Mouse (Mus musculus): ENCODE measurements at regions not wholly inside any gene's neighbourhood (a gene's known extent, or its start where the extent isn't known, plus 50 kb on each side); places are given as distances from the start of the nearest gene placed in this dataset.

DNA sequence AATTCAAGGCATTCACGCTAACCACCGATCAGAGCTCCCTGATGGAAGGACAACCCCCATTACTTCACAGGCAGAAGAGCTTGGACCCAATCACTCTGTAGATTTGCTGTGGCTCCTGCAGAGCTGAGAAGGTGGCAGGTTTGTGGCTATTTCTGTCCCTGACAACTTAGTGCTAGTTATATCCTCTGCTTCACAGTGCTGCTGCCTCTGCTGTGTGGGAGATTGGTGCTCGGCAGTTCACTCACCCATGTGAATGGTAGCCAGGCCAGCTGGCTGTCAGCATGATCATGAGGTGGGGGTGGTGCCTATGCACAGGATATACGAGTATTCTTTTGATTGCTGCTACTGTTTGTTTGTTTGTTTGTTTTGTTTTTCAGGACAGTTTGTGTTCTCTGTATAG, 113.9 kb downstream of the Gm10131 start:
- 45% methylated on average over 4 of the region's 4 CpGs for WGBS (ENCODE audit: insufficient replicate concordance)

DNA sequence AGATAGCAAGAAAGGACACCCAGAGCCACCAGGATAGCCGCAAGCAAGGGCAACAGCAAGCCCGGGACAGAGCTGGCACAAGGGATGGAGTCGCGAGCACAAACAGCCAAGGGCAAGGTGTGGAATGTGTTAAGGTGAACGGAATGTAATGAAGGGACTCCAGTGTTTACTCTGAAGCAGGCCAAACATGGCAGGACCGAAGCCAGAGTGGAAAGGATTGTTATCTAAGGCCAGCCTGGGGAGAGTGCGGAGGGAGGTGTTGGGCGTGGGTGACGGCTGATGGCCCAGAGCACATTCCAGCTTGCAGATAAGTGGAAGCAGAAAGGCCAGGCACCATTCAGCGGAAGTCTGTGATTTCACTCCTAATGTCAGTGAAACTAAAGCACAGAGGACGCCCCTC, 118.6 kb downstream of the Gm10131 start:
- Histone ChIP-seq H3K27ac (no peak overlapping the region), H3K4me2 (ENCODE audit: low read depth) (no peak overlapping the region)

More for the DNA sequence above, 113.9 kb downstream of the Gm10131 start:
- H3K27me3 ChIP-seq (ENCODE audit: control insufficient read depth, insufficient read depth, low read length), result no peaks in the 10 kb centered on the region
- no peak for DNase-seq (ENCODE audit: low read depth in 3 of 3, low spot score in 3 of 3)
- no peak overlapping the region for H3K4me3 ChIP-seq (ENCODE audit: insufficient read depth in 1 of 2, low read depth in 2 of 2, low read length in 2 of 2)
- H3K4me1 ChIP-seq (replicated peaks; ENCODE audit: control insufficient read depth in 2 of 2, insufficient read depth in 2 of 2, low read length in 1 of 2), result peaks cover 3 to 8% of the 10 kb centered on the region in 2 experiments; a peak in 3 of 4 replicates
- TF ChIP-seq CTCF (IDR thresholded peaks at IDR 0.05; ENCODE audit: low read depth) (no peak), EP300 (IDR thresholded peaks at IDR 0.05; ENCODE audit: low read depth) (no peak)
- ATAC-seq (ENCODE audit: insufficient read depth), result no peak
- no peaks in the 10 kb centered on the region for H3K9me3 ChIP-seq (ENCODE audit: control insufficient read depth, low read length)
- H3K4me2 ChIP-seq (ENCODE audit: low read depth), result no peak overlapping the region
- H3K9ac ChIP-seq (replicated peaks), result no peak overlapping the region
- no peak overlapping the region for H3K27ac ChIP-seq
- H3K36me3 ChIP-seq (replicated peaks; ENCODE audit: control insufficient read depth, insufficient read depth, low read depth), result no peaks in the 10 kb centered on the region

DNA sequence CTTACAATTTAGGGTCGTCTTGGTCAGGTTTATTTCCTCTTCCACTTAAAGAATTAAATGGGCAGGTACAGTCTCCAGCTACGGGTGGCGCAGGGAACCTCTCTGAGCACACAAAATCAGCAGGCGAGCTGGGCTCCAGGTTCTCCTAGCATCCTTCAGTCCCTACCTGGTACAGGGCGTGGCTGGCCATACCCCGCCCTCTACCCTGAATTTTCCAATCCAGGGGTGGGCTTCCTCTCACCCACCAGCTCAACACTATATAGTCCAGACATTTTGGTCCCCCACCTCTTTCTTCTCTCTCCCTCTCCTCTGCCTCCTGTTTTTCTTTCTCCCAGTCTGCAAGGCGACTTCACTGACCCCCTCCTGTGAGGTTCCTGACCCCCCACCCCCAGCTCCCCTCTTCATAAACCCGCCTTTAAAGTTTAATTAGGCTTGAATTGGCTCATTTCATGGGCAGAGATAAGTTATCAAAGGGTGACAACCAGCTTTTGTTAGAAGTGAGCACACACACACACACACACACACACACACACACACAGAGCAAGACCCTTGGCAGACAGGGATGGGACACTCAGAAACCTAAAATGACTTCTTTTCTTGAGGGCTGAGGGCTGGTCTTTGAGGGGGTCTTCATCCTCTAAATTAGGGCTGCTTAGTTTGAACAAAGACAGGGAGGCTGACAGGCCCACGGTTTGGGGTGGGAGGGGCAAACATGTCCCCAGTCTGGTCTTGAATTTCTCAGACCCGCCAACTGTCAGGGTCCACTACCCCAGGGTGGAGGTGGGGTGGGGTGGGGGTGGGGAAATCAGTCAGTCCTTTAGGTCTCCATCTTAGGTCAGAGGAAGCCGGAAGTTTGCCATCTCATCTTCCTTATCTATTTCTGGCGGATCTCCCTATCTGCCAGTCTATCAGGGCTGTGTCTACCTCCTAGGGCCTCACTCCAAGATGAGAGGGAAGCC, 119.3 kb downstream of the Gm10131 start:
- ATAC-seq (ENCODE audit: insufficient read depth) (no peak; the same call in 1 of the 2 replicates), DNase-seq (ENCODE audit: low read depth in 3 of 3, low spot score in 3 of 3) (no peak)

More for the DNA sequence above, 118.6 kb downstream of the Gm10131 start:
- no peak for TF ChIP-seq EP300 (IDR thresholded peaks at IDR 0.05; ENCODE audit: low read depth)
- TF ChIP-seq CTCF (IDR thresholded peaks at IDR 0.05; ENCODE audit: low read depth), result no peak
- peak in 2 of 3 experiments; percentile 25 to 34 for DNase-seq (ENCODE audit: low read depth in 3 of 3, low spot score in 3 of 3)
- Histone ChIP-seq H3K27me3 (ENCODE audit: control insufficient read depth, insufficient read depth, low read length) (no peaks in the 10 kb centered on the region), H3K36me3 (replicated peaks; ENCODE audit: control insufficient read depth, insufficient read depth, low read depth) (no peaks in the 10 kb centered on the region), H3K9ac (replicated peaks) (no peak overlapping the region), H3K9me3 (ENCODE audit: control insufficient read depth, low read length) (no peaks in the 10 kb centered on the region), H3K4me3 (ENCODE audit: insufficient read depth in 1 of 2, low read depth in 2 of 2, low read length in 2 of 2) (no peak overlapping the region), H3K4me1 (replicated peaks; ENCODE audit: control insufficient read depth in 2 of 2, insufficient read depth in 2 of 2, low read length in 1 of 2) (peaks cover 3 to 13% of the 10 kb centered on the region in 2 experiments; a peak in 3 of 4 replicates)
- WGBS (ENCODE audit: insufficient replicate concordance), result 25% methylated on average over 11 of the region's 11 CpGs
- ATAC-seq (ENCODE audit: insufficient read depth), result peak; percentile 54; the same call in 1 of the 2 replicates

DNA sequence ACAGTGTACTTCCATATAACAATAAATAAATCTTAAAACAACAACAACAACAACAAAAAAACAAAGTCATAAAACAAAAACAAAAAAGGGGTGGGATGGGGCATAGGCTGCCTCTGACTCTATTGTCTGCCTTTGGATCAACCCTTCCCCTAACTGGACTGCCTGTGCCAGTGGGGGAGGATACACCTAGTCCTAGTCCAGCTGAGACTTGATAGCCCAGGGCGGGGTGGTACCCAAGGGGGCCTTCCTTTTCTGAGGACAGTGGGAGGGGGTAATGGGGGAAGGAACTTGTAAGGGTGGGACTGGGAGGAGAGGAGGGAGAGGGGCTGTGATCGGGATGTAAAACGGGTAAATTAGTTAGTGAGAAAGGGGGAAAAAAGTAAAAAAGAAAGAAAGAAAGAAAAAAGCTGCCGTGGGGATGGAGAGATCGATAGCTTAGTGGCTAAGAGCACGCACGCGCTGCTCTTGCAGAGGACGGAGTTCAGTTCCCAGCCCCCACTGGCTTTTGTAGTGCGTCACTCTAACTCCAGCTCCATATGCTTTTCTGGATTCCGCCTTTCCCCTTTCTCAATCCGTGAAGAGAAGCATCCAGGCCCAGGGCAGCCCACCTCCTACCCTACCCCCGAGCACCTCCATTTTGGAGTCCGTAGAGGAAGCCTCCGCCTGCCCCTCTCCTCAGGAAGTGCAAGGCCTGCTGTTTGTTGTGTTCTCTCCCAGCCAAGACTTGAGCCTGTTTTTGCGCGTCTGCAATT, 120.2 kb downstream of the Gm10131 start:
- TF ChIP-seq CTCF (IDR thresholded peaks at IDR 0.05; ENCODE audit: low read depth) (no peak), EP300 (IDR thresholded peaks at IDR 0.05; ENCODE audit: low read depth) (no peak)
- ATAC-seq (ENCODE audit: insufficient read depth) (no peak), DNase-seq (ENCODE audit: low read depth in 3 of 3, low spot score in 3 of 3) (no peak)
- H3K4me3 ChIP-seq (ENCODE audit: insufficient read depth in 1 of 2, low read depth in 2 of 2, low read length in 2 of 2), result no peak overlapping the region
- peaks cover 3 to 20% of the 10 kb centered on the region in 2 experiments; a peak in 3 of 4 replicates for H3K4me1 ChIP-seq (replicated peaks; ENCODE audit: control insufficient read depth in 2 of 2, insufficient read depth in 2 of 2, low read length in 1 of 2)
- H3K9me3 ChIP-seq (ENCODE audit: control insufficient read depth, low read length), result no peaks in the 10 kb centered on the region
- H3K9ac ChIP-seq (replicated peaks), result no peak overlapping the region
- 36% methylated on average over 17 of the region's 17 CpGs for WGBS (ENCODE audit: insufficient replicate concordance)
- H3K36me3 ChIP-seq (replicated peaks; ENCODE audit: control insufficient read depth, insufficient read depth, low read depth), result no peaks in the 10 kb centered on the region
- H3K4me2 ChIP-seq (ENCODE audit: low read depth), result peak overlapping the region; percentile 13; the same call in 1 of the 2 replicates
- no peaks in the 10 kb centered on the region for H3K27me3 ChIP-seq (ENCODE audit: control insufficient read depth, insufficient read depth, low read length)
- no peak overlapping the region for H3K27ac ChIP-seq

More for the DNA sequence above, 119.3 kb downstream of the Gm10131 start:
- TF ChIP-seq CTCF (IDR thresholded peaks at IDR 0.05; ENCODE audit: low read depth) (no peak), EP300 (IDR thresholded peaks at IDR 0.05; ENCODE audit: low read depth) (no peak)
- H3K4me1 ChIP-seq (replicated peaks; ENCODE audit: control insufficient read depth in 2 of 2, insufficient read depth in 2 of 2, low read length in 1 of 2), result peaks cover 3 to 17% of the 10 kb centered on the region in 2 experiments; a peak in 3 of 4 replicates
- H3K27me3 ChIP-seq (ENCODE audit: control insufficient read depth, insufficient read depth, low read length), result no peaks in the 10 kb centered on the region
- no peak overlapping the region for H3K4me3 ChIP-seq (ENCODE audit: insufficient read depth in 1 of 2, low read depth in 2 of 2, low read length in 2 of 2)
- H3K27ac ChIP-seq, result no peak overlapping the region
- H3K9ac ChIP-seq (replicated peaks), result no peak overlapping the region
- H3K36me3 ChIP-seq (replicated peaks; ENCODE audit: control insufficient read depth, insufficient read depth, low read depth), result no peaks in the 10 kb centered on the region
- no peaks in the 10 kb centered on the region for H3K9me3 ChIP-seq (ENCODE audit: control insufficient read depth, low read length)
- H3K4me2 ChIP-seq (ENCODE audit: low read depth), result no peak overlapping the region
- 42% methylated on average over 12 of the region's 12 CpGs for WGBS (ENCODE audit: insufficient replicate concordance)
